Mouse (Mus musculus): ENCODE data around the gene Eapp. TPM values are rescaled to one million over a fixed set of nuclear protein-coding genes. Genes with fewer than 3 reads are reported as not detected.
"Not testable (repeated sequence)": the region's sequence is repeated elsewhere in the genome, so short reads cannot be mapped to it uniquely, and the experiment has no call there.

Gene Eapp
- 55.4 and 62.9 TPM in 2 replicates for total RNA-seq (2017)

DNA sequence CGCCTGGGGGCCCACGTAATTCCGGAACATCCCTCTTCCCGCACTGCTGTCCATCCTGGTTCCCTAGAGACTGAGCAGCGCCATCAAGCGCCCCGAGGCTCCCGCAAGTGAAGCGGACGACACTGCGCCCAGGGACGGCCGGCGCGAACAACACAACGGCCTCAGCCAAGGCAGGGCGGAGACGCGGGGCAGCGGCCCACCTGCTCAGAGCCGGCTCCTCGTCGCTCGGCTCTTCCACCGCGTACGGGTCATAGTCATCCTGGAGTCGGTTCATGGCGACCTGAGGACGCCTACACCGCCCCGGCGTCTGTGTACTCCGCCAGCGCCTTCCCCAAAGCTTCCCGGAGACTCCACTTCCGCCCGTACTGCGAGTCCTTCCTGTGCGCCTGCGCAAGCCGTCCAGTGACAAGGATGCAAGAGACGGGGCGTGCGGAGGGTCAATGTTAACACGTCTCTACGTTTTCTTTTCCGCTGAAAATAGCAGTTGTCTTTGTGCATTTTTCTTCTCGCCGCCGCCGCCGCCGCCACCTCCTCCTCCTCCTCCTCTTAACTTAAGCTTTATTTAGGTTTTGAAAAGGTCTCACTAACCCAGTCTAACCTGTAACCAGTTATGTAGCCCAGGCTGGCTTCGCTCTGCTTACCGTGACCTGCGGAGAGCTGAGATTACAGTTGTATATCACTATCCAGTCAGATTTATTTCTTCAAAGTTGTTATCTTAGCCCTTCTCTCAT is at the start of gene Eapp:
Gene Eapp (minus strand): TSS at position 387 of the 731 bp plus-strand sequence.
- peak; percentile 75 for ATAC-seq (replicated peaks; ENCODE audit: low read depth, poor library complexity, severe bottlenecking)

DNA sequence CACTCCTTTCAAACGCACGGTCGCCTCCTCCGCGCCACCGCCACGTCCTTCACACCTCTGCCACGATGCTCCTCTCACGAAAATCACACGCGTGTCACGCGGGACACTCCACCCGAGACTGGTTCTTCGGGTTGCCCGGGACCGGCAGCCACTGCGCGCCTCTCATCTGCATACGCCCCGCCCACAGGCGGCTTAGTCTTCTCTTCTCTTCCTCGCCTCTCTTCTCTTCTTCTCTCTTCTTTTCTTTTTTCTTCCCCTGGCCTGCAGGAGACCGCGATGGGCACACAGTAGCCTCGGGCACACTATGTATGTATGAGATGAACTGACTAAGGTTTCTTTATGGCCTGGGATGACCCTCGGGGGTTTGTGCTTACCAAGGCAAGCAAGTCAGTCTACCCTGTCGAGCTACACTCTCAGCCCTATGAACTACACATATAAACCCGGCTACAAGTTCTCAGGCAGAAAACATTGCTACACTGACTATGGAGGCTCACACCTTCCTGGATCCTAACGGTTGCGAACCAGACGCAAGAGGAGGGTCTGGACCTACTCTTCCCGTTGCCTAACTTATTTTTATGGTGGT is 43.1 kb upstream of the Eapp start:
- ATAC-seq (replicated peaks; ENCODE audit: low read depth, poor library complexity, severe bottlenecking) = peak; percentile 17

DNA sequence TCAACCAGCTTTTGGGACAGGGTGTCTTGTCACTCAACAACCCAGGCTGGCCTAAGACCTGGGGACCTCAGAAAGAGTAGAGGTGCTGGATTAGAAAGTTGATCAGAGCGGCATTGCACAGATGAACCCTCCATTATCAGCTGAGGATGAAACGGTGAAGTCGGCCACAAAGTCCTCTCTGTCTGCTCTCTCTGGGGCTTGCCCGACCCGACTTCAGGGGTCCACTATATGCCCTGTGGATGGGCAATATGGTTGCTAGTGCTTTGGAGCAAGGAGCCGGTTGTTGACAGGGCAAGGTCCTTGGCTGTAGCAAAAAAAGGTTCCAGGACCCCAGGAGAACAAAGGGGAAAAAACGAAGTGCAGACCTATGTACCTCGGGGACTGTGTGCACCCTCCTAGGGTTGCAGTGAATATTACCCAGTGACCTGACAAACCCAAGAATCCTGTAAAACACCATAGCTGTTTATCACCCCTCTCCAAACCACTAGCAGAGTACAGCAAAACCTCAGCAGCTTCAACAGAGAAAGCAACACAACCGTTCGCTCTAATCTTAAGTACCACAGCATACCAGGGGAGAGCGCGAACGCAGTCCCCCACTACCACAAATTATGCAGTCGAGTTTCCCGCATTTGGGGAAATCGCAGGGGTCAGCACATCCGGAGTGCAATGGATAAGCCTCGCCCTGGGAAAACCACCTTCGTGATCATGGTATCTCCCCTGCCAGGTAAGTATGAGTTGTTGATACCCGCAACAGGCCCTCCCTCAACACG is 42.4 kb upstream of the Eapp start:
- peak; percentile 55 for ATAC-seq (replicated peaks; ENCODE audit: low read depth, poor library complexity, severe bottlenecking)

DNA sequence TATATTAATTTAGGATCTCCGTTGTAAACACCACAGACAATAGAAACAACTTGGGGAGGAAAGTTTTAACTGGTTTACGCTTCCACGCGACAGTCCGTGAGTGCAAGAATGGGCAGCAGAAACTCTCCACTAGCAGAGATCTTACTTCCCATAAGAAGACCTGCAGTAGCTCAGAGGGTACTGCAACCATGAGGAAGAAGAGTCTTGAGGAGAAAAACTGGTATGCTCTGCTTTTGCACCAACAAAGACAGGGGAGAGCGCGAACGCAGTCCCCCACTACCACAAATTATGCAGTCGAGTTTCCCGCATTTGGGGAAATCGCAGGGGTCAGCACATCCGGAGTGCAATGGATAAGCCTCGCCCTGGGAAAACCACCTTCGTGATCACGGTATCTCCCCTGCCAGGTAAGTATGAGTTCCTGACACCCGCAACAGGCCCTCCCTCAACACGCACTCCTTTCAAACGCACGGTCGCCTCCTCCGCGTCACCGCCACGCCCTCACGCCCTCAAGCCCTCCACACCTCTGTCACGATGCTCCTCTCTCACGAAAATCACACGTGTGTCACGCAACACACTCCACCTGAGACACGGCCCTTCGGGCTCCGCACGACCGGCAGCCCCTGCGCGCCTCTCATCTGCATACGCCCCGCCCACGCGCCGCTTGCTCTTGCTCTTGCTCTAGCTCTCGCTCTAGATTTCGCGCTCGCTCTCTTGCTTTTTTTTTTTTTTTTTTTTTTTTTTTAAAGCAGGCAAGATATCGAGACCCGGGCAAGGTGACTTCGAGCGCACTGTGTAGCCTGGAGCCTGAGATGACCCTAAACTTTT is 38.8 kb upstream of the Eapp start:
- ATAC-seq (replicated peaks; ENCODE audit: low read depth, poor library complexity, severe bottlenecking) = peak; percentile 26

DNA sequence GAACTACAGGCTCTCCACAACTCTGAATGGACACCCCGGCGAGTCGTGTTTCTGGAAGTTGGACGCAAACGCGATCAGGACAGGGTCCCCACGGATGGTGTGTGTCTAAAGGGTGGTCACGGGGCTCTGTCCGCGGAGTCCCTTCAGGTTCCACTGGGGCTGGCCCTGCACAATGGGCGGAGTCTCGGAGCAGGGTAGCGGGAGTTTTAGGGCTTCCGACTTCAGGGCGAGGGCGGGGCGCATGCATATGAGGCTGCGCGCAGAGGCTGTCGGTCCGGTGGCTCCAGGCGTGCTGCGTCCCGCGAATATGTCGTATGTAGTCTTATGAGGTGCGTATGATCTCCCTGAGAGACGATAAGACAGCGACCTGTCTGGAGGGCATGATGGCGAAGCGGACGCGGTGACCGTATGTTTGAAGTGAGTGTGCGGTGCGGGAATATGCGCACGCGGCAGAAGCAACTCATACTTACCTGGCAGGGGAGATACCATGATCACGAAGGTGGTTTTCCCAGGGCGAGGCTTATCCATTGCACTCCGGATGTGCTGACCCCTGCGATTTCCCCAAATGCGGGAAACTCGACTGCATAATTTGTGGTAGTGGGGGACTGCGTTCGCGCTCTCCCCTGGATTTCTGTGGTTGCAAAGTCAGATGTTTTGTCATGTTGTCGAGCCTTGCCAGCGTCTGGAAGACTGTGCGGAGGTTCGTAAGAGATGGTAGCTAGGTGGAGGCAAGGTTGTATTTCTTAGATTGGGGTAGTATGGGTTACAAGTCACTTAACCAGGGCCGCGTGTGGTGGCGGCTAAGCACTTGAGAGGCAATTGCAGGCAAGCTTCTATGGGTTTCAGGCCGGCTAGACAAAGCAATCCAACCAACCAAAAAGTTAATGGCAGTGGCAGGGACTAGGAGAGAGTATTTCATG is 33.7 kb upstream of the Eapp start:
- ATAC-seq (replicated peaks; ENCODE audit: low read depth, poor library complexity, severe bottlenecking) = peak; percentile 71

DNA sequence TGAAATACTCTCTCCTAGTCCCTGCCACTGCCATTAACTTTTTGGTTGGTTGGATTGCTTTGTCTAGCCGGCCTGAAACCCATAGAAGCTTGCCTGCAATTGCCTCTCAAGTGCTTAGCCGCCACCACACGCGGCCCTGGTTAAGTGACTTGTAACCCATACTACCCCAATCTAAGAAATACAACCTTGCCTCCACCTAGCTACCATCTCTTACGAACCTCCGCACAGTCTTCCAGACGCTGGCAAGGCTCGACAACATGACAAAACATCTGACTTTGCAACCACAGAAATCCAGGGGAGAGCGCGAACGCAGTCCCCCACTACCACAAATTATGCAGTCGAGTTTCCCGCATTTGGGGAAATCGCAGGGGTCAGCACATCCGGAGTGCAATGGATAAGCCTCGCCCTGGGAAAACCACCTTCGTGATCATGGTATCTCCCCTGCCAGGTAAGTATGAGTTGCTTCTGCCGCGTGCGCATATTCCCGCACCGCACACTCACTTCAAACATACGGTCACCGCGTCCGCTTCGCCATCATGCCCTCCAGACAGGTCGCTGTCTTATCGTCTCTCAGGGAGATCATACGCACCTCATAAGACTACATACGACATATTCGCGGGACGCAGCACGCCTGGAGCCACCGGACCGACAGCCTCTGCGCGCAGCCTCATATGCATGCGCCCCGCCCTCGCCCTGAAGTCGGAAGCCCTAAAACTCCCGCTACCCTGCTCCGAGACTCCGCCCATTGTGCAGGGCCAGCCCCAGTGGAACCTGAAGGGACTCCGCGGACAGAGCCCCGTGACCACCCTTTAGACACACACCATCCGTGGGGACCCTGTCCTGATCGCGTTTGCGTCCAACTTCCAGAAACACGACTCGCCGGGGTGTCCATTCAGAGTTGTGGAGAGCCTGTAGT is 23.4 kb upstream of the Eapp start:
- ATAC-seq (replicated peaks; ENCODE audit: low read depth, poor library complexity, severe bottlenecking) = peak; percentile 70

DNA sequence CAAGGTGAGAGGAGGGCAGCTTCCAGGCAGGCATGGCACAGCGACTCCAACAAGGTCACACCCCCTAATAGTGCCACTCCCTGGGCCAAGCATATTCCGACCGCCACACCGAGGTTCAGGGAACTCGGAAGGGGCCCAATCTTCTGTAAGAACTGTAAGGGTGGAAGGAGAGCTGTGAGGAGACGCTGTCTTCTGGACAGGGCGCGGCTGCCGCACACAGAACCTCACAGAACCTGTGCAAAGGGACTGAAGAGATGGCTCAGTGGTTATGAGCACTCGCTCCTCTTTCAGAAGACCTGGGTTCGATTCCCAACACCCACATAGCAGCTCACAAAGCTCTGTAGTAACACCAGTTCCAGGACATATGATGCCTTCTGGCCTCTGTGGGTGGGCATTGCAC is 21.8 kb upstream of the Eapp start:
- ATAC-seq (replicated peaks; ENCODE audit: low read depth, poor library complexity, severe bottlenecking) = not testable (repeated sequence)

DNA sequence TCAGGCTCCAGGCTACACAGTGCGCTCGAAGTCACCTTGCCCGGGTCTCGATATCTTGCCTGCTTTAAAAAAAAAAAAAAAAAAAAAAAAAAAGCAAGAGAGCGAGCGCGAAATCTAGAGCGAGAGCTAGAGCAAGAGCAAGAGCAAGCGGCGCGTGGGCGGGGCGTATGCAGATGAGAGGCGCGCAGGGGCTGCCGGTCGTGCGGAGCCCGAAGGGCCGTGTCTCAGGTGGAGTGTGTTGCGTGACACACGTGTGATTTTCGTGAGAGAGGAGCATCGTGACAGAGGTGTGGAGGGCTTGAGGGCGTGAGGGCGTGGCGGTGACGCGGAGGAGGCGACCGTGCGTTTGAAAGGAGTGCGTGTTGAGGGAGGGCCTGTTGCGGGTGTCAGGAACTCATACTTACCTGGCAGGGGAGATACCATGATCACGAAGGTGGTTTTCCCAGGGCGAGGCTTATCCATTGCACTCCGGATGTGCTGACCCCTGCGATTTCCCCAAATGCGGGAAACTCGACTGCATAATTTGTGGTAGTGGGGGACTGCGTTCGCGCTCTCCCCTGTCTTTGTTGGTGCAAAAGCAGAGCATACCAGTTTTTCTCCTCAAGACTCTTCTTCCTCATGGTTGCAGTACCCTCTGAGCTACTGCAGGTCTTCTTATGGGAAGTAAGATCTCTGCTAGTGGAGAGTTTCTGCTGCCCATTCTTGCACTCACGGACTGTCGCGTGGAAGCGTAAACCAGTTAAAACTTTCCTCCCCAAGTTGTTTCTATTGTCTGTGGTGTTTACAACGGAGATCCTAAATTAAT is 18.3 kb upstream of the Eapp start:
- ATAC-seq (replicated peaks; ENCODE audit: low read depth, poor library complexity, severe bottlenecking) = peak; percentile 30

DNA sequence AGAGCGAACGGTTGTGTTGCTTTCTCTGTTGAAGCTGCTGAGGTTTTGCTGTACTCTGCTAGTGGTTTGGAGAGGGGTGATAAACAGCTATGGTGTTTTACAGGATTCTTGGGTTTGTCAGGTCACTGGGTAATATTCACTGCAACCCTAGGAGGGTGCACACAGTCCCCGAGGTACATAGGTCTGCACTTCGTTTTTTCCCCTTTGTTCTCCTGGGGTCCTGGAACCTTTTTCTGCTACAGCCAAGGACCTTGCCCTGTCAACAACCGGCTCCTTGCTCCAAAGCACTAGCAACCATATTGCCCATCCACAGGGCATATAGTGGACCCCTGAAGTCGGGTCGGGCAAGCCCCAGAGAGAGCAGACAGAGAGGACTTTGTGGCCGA is 14.8 kb upstream of the Eapp start:
- ATAC-seq (replicated peaks; ENCODE audit: low read depth, poor library complexity, severe bottlenecking) = peak; percentile 55

DNA sequence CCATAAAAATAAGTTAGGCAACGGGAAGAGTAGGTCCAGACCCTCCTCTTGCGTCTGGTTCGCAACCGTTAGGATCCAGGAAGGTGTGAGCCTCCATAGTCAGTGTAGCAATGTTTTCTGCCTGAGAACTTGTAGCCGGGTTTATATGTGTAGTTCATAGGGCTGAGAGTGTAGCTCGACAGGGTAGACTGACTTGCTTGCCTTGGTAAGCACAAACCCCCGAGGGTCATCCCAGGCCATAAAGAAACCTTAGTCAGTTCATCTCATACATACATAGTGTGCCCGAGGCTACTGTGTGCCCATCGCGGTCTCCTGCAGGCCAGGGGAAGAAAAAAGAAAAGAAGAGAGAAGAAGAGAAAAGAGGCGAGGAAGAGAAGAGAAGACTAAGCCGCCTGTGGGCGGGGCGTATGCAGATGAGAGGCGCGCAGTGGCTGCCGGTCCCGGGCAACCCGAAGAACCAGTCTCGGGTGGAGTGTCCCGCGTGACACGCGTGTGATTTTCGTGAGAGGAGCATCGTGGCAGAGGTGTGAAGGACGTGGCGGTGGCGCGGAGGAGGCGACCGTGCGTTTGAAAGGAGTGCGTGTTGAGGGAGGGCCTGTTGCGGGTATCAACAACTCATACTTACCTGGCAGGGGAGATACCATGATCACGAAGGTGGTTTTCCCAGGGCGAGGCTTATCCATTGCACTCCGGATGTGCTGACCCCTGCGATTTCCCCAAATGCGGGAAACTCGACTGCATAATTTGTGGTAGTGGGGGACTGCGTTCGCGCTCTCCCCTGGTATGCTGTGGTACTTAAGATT is 14.2 kb upstream of the Eapp start:
- ATAC-seq (replicated peaks; ENCODE audit: low read depth, poor library complexity, severe bottlenecking) = peak; percentile 13

DNA sequence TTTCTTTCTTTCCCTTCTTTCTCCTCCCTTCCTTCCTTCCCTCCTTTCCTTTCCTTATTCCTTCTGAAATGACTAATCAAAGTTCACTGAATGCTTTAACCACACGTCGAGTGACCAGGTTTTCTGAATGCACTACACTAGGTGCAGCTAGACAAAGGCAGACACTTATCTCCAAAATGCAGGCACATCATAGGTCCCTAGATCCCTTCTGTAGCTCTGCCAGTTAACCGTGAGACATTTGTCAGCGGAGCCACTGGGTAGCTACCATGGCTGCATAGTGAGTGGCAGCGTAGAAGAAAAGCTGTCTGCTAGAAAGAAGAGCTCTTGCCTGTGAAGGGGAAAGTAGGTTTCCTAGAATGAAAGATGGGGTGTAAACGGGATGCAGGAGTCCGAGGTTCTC is 3.7 kb upstream of the Eapp start:
- ATAC-seq (replicated peaks; ENCODE audit: low read depth, poor library complexity, severe bottlenecking) = no peak

DNA sequence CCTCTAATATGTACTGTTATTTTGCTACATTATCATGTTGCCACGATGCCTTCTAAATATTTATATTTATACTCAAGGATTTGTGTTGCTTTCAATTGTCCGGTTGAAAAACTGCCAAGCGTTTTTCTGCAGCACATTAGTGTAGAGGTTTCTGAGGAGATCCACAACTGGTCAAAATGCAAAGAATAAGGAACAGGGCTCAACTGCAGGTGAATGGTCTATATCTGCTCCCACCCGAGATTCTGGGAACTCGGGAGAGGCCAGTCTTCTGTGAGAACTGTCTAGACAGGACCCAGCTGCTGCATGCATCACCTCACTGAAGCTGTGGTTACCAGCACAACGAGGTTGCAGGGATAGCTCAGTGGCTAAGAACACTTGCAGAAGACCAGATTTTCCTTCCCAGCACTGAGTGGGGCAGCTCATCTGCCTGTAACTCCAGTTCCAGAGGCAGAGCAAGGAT is 2.1 kb upstream of the Eapp start:
- ATAC-seq (replicated peaks; ENCODE audit: low read depth, poor library complexity, severe bottlenecking) = no peak

DNA sequence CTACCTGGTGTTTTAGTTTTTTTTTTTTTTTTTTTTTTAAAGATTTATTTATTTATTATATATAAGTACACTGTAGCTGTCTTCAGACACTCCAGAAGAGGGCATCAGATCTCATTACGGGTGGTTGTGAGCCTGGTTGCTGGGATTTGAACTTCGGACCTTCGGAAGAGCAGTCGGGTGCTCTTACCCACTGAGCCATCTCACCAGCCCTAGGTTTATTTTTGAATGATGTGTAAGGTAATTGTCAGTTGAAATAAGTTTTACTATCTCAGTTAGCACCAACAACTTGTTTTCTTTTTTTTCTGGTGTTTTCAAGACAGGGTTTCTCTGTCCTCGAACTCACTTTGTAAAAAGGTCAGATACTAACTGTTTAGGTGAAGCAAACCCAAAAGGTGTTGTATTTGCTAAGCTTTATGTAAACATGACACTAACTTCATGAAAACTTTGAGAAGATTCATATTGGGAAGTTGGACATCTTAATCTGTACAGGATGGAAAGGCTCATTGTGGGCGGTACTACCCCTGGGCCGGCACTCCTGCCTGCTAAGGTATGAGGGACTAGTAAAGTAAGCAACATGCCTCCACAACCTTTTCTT is 1.4 kb upstream of the Eapp start:
- ATAC-seq (replicated peaks; ENCODE audit: low read depth, poor library complexity, severe bottlenecking) = peak; percentile 50

DNA sequence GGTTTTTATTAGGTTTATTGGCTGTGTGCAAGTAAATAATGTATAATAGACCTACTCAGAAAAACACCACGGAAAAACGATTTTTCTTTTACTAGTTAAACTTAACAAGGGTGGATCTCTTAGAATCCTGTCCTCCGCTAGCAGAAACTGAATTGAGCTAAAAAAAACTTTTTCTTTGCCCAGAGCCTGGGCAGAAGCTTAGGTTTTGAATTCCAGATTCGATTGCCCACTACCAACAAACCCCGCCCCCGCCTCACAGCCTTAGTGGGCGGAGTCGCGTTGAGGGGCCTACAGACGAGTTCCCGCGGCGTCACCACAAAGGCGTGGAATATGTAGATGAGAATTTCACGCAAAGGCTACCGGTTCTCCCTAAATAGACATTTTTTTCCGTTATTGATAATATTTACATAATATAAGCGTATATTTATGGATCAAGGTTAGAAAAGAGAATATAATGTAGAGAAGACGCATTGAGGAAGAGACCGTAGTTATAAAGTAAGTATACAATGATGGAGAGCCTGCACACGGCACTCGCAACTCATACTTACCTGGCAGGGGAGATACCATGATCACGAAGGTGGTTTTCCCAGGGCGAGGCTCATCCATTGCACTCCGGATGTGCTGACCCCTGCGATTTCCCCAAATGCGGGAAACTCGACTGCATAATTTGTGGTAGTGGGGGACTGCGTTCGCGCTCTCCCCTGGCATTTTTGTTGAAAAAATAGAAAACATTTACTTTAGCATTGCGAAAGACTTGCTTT is 725 bp upstream of the Eapp start:
- peak; percentile 62 for ATAC-seq (replicated peaks; ENCODE audit: low read depth, poor library complexity, severe bottlenecking)

DNA sequence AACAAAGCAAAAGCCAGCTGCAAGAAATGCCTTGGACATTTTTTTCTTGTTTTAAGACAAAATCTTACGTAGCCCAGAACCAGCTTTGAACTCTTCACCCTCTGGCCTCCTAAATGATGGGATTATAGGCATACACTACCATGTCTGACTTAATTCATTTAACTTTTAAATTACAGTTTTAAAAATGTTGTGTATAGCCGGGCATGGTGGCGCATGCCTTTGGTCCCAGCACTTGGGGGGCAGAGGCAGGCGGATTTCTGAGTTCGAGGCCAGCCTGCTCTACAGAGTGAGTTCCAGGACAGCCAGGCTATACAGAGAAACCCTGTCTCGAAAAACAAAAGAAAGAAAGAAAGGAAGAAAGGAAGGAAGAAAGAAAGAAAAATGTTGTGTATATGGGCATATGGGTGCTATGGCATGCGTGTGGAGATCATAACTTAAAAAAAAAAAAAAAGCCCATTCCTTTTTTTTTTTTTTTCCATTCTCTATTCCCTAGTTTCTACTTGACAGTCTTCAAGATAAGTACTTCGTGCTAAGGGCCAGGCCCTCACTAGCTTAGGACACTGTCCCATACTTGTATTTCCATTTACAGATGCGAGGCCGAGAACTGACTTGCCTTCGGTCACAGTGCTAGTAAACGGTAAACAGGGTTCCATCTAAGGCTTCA is 718 bp downstream of the Eapp start:
- ATAC-seq (replicated peaks; ENCODE audit: low read depth, poor library complexity, severe bottlenecking) = no peak
